Mouse (Mus musculus) neutrophil, adult 5-6 weeks (primary cell): ENCODE measurements around the gene P2ry2. TPM values are rescaled to one million over a fixed set of nuclear protein-coding genes. Genes with fewer than 3 reads are reported as not detected.
A peak's percentile ranks its signal among the peaks of the same experiment; 100 is the strongest.

Experiments used
- ATAC-seq: fragments of 151-379, 151-347 bp; 2 replicates; pipeline ENCODE4 v1.8.0; 2017; ENCODE audit warnings: mild to moderate bottlenecking, moderate TSS enrichment; ENCODE audit not compliant: insufficient number of reproducible peaks, poor library complexity, low FRiP score, severe bottlenecking; ENCODE audit errors: extremely low read depth
- total RNA-seq: library from RNA; stranded (forward); fragments of 200-1000 nt; gene quantifications from 2 replicates; pipeline ENCODE4 v1.2.3, GENCODE M21; 2017

P2ry2 gene
- total RNA-seq, 1 experiment from 2014 or later = 22.1 TPM

DNA sequence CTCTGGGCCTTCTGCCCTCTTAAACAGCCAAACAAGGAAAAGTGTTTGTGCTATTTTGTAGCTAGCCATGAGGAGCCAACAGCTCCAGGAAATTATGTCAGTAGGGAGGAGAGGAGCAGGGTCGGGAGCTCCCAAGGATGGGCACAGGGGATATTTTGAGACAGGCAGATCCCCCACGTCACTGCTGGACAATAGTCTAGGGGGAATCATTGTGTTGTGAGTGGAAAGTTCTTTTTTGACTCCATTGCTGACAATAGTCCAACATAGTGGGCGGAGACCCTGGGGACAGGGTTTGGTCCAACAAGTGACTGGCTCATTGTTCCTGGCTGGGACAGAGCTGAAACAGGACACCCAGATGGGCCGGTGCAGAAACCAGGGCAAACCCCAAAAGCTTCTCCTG is 19.5 kb downstream of the P2ry2 start:
- no peak for ATAC-seq

DNA sequence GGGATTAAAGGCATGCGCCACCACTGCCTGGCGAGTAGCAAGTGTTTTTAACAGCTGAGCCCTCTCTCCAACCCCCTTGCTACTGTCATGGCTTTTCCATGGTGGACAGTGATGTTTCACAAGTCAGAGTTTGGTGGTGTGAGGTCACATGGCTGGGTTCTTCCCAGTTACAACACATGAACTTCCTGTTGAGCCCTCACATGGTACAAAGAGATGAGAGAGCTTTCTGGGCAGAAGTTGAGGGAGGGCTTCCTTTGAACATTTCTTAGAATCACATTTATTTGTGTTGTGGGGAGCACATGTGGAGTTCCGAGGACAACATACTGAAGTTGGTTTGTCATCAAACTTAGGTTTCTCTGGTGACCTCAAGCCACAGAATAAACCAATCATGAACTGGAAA is 20.7 kb downstream of the P2ry2 start:
- peak; percentile 71 for ATAC-seq

DNA sequence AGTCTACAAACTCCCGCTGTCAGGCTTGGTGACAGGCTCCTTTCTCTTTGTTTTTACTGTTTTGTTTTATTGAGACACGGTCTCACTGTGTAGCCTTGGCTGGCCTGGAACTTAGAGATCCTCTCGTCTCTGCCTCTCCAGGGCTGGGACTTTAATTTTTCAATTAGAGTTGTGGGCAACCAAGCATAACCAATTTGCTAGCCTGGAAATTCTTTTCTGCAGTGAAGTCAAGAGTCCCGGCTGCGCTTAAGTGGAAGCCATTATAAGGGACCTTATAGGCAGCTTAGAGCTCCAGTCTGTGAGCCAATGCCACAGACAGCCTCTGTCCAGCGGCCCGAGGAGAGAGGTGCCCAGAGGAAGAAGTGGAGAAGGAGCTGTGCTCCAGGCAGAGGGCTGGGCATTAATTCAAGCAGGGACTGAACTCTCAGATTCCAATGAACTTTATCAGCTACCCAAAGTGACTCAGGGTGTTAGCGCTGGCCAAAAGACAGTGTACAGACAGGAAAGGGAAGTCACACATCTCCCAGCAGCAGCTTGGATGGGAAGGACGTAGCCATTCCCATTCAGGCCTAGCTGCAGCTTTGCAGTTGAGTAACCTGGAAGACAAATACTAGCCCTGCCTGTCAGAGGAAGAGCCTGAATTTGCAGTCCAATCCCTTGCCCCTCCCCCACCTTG is 21.9 kb downstream of the P2ry2 start:
- ATAC-seq = no peak

DNA sequence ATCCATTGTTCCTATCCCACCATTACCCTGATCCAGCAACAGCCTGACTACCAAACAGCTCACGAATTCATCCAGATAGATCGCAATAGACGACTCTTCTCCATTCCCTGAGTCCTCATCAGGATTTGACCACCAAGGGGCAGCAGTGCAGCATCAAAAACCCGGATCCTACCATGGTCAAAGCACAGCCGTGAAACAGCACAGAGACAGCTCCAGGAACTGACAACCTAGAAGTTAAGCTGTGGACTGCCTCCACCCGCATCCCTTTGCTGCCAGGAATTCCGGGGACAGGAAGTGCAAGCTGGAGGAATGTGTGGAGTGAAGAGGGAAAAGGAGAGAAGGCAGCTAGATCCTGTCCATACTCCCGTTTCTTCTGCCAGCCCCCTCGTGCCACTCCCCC is 24.6 kb downstream of the P2ry2 start:
- ATAC-seq = peak; percentile 82

DNA sequence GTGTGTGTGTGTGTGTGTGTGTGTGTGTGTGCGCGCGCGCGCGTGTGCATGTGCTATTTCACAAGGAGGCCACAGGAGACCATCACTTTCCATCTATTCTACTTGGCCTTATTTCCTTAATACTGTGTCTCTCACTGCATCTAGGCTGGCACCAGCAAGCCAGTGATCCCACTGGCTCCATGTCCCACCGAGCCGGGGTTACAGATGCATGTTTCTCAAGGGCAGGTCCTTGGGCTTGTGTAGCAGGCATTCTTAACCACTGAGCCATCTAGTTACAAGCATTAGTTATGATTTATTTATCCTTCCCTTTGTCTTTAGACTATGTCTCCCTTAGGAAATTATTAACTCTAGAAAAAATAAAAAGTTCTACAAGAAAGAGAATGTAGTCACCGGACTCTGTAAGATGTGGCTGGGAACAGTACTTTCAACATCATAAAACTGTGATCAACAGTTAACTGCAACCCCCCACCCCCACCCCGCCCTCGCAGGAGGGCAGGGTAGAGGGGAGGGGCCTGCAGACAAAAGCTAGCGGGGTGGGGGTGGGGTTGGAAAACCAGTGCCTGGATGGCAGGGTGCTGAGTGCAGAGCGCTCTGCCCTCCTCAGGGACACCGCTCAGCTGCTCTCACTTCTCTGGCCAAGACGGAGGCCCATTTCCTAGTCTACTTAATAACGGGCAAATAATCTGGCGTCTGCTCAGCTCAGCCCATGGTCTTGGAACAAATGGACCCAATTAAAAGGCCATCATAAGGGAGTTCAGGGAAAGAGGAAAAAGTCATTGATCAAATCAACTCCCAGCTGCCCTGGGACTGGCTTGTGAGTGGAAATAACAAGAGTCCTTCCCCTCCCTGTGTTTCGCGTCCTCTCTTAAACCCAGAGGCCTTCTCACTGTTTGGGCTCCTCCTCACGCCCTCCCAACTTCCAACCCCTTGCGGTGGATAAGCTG is 27.9 kb downstream of the P2ry2 start:
- no peak for ATAC-seq

DNA sequence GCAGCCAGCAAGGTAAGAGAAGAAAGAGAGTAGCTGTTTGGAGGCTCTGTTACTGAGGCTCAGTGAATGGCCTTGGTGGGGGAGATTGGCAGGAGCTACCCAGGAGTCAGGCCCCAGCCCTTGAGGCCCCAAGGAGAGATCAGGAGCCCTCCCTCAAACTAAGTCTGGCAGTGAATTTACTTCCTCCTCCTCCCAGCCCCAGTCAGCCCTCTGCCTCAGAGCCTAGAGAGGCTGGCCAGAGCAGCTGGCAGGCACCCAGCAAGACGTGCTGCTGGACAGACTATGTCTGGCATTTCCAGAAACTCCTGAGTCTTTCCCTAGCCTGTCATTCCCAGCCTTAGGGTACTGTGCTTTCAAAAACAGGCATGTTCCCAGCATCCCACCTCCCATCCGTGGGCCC is 33.5 kb downstream of the P2ry2 start:
- no peak for ATAC-seq

DNA sequence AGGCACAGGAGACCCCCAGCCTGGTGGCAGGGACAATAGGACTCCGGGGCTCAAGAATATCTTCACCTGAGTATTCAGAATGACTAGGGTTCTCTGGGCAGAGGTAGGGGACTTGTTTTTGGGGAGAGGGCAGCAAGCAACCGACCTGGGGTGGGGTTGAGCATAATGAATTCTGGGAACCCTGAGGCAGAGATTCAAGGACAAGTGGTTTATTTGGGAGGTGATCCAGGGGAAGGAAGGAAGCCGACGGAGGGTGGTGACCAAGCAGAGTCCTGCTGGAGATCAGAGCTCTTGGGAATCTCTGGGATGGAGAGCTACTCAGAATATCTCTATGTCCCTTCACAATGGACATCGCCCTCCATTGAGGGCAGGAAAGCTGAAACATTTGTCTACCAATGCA is 34.5 kb downstream of the P2ry2 start:
- no peak for ATAC-seq

DNA sequence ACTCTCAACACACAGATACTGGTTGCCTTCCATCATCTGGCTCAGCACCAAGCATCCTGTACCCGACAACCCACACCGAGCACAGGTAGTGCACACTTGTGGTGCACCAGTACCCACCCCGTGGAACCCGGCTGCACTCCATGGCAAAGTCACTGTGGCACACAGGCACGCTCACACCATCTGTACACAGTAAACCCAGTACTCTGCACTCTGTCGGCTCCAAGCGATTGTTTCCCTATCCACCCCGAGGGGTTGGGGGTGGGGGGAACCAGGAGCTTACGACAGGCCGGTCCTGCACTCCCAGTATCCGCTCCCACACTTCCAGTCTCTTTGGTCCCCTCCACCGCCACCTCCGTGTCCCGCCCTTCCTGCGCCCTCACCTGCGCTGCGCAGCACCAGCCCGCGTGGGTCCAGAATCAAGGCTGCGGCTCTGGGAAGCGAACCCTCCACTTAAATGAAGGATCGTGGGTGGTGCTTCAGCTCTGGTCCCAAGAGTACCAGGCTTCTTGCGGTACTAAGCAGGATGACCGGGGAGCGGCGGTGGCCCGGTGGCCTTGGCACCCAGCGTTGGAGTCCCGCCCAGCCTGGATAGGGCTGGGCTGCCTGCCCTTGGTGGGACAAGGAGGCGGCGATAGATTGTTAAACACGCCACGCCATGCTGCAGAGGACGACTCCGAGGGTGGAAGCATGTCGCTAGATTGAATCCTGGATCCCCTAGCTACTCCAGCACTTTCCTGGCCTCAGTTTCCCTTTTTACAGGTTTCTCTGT is 38.3 kb downstream of the P2ry2 start, which contains the start of gene P2ry6:
Gene P2ry6 (minus strand): TSS at position 515 of the 769 bp plus-strand sequence.
- ATAC-seq = no peak

DNA sequence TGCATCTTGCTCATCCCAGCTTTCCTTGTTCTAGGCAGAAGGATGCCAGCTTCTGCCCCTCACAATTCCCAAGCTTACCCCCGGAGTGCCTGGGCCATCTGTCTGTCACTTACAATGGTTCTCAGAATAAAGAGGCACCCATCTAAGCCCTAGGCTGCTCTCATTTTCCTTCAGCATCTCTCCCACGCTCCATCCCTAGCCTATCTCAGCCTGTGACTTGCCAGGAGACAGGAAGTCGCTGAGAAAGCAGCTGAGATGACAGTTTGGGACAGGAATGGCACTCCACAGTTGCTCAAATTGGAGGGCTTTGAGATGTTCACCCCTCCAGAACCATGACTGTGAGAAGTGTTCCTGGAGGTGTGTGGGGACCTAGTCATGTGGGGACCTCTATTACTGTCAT is 39.8 kb downstream of the P2ry2 start:
- ATAC-seq = no peak

DNA sequence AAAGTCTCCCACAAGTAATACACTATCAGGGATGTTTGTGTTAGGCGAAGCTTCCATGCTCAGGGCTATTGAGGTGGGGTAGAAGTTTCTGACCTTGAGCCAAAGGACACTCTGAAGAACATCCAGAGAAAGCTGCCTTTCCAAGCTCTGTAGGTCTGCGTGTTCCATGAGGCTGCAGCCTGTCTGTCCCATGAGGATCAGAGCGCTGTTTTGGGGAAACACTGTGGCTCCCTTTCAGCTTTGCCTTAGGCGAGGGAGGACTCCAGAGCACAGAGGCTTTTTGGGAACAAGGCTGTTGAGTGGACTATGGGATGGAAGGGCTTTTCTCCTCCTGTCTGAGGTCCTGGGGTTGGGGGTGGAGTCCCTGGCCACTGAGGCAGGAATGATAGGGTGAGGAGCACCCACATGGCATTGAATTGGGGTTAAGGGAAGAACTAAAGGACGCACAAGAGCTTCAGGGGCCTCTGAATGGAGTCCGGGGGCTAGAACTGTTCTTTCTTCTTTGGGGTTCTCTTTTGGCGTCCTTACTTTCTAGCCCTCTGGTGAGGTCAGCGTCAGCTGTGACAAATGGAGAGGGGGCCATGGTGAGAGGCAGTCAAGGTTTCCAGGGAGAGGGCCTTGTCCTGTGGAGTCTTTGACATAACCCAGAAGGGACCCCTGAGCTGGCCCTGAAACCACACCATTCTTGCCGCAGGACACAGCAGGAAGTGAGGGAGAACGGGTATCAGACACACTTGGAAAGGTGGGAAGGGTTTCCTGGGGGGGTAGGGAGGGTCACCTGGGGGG is 43.6 kb downstream of the P2ry2 start:
- ATAC-seq = no peak

DNA sequence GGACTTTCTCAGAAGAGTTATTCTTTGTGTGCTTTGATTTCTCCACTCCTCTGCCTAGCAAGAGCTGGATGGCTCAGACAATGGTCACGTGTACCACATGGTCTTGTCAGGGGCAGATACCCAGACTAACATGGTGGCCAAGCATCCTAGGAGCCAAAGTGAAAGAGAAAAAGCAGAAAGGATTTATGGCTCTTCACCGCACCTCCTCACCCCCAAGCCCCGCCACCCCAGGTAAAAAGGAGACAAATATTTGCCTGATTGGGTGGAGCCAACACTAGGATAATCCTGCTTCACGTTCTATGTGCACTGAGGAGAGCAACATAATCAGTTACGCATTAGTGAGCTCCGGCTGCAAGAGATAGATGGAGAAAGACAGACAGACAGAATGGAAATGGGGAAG is 44.3 kb downstream of the P2ry2 start:
- ATAC-seq = no peak

DNA sequence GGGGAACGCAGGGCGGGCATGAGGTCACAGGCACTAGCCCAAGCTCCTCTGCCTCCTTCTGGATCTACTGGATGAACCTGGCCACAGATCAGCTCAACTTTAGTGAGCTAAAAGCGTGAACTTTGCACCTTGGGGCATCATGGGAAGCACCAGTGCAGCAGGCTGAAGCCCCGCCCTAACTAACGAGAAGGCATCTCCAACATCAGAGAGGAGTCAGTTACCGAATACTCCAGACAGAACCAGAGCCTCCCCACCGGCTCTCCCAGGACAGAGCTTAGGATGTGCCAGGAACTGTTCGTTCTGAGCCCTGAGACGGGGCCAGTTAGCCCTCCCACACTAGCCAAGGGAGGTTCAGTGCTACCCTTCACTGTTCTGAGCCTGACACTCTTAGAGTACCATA is 44.8 kb downstream of the P2ry2 start:
- ATAC-seq = no peak

DNA sequence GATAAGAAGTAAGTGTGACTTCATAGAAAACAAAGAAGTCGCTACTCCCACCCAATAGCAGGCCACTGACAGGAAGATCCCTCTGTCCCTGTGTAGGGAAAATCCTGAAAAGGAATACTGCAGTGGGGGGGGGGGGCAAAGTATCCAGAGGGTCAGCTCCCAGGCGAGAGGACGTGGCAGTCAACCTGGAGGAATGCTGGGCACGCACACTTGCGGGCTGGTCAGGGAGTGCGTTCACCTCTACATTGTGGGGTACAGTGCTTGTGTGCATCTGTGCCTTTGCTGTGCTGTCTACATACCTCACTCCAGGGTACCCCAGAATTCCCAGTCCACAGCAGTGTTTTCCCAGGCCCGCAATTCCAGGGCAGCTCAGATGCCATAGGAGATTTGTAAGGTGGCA is 46.7 kb downstream of the P2ry2 start:
- no peak for ATAC-seq

DNA sequence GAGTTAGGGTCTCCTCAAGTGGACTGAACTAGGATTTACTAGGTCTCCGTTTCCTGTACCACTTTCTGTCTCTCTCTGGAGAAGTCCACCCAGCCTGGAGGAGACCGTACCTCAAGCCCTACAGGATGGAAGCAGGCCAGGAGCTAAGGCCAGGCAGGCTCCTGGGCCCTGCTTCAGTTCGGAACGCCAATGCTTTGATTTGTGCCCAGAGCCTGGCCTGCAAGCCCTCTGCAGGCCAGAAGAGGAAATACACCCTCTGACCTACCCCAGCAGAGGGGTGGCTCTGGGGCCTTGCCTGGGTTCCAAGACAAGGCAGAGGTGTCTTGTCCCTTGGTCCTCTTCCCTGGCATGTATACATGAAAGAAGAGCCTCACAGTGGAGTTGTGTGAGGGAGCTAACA is 47.6 kb downstream of the P2ry2 start:
- ATAC-seq = peak; percentile 62

DNA sequence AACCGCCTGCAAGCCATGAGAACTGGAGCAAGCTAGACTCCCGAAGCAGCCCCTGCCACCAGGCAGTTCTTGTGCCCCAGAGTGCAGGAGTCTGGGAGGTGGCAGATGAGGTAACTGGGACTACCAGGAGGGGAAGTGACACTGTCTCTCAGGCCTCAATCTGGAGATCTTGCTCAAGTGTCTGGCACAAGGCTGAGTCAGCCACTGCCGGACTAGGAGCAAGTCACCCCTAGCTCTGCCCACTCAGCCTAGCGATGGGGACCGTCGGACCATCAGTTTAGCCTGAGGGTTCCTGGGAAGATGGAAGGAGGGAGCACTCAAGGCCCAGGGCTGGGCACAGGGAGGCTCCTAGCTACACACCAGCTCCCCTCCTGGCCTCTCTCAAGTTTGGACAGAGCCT is 48.4 kb downstream of the P2ry2 start:
- peak; percentile 61 for ATAC-seq

DNA sequence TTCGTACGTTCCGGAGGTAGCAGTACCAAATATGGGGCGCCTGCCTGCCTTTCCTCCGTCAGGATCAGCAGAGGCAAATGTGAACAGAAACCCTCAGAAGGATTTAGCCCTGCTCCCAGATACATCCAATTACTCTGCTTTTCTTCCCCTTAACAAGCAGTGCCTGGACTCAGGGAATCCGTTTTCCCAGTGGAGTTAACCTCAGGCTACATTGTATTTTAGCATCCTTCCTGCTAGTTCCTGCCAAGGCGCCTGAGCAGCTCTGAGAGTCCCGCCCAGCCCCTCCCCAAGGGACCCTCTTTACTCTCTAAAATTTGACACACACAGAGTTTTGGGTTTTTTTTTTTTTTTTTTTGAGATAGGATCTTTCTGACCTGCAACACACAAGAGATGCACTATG is 49.3 kb downstream of the P2ry2 start:
- no peak for ATAC-seq

DNA sequence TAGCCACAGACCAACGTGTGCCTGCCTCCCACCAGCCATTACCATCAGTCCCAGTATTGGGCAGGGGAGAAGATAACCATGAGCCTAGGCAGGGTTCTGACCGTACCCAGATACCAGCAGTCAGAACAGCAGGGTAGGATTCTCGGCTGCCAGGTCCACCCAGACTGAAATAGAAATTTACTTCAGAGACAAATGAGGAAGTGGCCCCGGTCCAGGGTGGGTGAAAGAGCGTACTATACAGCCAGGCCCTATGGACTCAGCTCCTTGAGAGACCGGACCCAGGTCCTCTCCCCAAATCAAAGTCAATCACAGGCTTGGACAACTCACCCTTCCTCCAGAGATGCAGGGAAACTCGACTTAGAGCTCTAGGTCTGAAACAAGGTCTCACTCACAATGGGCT is 51.5 kb downstream of the P2ry2 start:
- ATAC-seq = no peak

DNA sequence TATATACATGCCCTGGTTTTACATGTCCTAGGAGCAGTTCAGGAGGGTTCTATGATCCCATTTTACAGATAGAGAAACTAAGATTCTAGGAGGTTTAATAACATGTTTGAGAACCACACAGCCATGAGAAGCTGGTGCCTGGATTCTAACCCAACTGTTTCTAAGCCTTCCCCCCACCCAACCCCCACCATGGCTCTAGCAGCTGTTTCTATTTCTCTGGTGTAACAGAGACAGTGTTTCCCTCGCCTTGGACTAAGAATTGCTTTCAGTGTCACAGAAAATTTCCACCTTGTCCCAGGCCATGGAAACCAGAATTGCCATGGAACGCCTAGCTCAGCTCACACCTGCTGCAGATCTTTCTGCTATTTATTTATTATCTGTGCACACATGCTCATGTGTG is 52.2 kb downstream of the P2ry2 start:
- no peak for ATAC-seq

DNA sequence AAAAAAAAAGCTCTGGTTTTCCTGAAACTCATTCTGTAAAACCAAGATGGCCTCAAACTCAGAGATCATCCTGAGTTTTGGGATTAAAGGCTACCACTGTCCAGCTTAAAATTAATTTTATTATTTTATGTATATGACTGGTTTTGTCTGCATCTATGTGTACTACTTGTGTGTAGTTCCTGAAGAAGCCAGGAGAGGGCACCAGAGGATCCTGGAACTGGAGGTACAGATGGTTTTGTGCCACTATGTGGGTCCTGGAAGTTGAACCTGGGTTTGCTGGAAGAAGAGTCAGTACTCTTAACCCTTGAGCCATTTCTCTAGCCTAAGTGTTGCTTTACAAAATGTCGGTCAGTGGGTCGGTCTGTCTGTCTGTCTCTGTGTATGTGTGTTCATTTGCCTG is 54.2 kb downstream of the P2ry2 start:
- no peak for ATAC-seq
